Mouse (Mus musculus) myocyte (in vitro differentiated cells): ENCODE measurements around the gene Tanc1.

Source experiments
- CEBPB ChIP-seq: IDR thresholded peaks from 2 replicates; pipeline ENCODE4 v1.6.1; 2011; ENCODE audit warnings: mild to moderate bottlenecking, moderate library complexity; ENCODE audit not compliant: poor library complexity, insufficient read depth, severe bottlenecking
- E2F4 ChIP-seq: IDR thresholded peaks from one replicate; pipeline ENCODE4 v1.6.1; 2011; ENCODE audit warnings: mild to moderate bottlenecking, control low read depth, moderate library complexity; ENCODE audit not compliant: insufficient read depth
- MAX ChIP-seq: IDR thresholded peaks from one replicate; pipeline ENCODE4 v1.6.1; 2011; ENCODE audit warnings: low read depth, mild to moderate bottlenecking, control low read depth
- MYOD1 ChIP-seq, 3 experiments: IDR thresholded peaks; one replicate each; pipeline ENCODE4 v1.6.1; 2011; ENCODE audit warnings: control low read depth in 2 of 3, low read depth in 2 of 3, mild to moderate bottlenecking in 2 of 3, moderate library complexity in 1 of 3; ENCODE audit not compliant: insufficient read length in 2 of 3, control insufficient read depth in 1 of 3
- MYOG ChIP-seq, 3 experiments: IDR thresholded peaks; one replicate each; pipeline ENCODE4 v1.6.1; 2011; ENCODE audit warnings: control low read depth in 2 of 3, low read depth in 2 of 3, mild to moderate bottlenecking in 2 of 3; ENCODE audit not compliant: insufficient read length in 2 of 3, control insufficient read depth in 1 of 3, insufficient read depth in 1 of 3
- POLR2A ChIP-seq: IDR thresholded peaks from one replicate; pipeline ENCODE4 v1.6.1; 2011; ENCODE audit warnings: low read depth, mild to moderate bottlenecking, control low read depth, moderate library complexity; ENCODE audit not compliant: insufficient read length
- POLR2AphosphoS2 ChIP-seq: IDR thresholded peaks from one replicate; pipeline ENCODE4 v1.6.1; 2011; ENCODE audit warnings: low read depth, control low read depth; ENCODE audit not compliant: insufficient read length
- REST ChIP-seq: IDR thresholded peaks from one replicate; pipeline ENCODE4 v1.6.1; 2011; ENCODE audit warnings: mild to moderate bottlenecking, control low read depth, moderate library complexity; ENCODE audit not compliant: insufficient read depth, insufficient read length
- SRF ChIP-seq: IDR thresholded peaks from one replicate; pipeline ENCODE4 v1.6.1; 2011; ENCODE audit warnings: low read depth; ENCODE audit not compliant: control insufficient read depth, insufficient read length
- TCF12 ChIP-seq: IDR thresholded peaks from one replicate; pipeline ENCODE4 v1.6.1; 2011; ENCODE audit warnings: mild to moderate bottlenecking, control low read depth; ENCODE audit not compliant: poor library complexity, insufficient read depth, severe bottlenecking
- USF1 ChIP-seq: IDR thresholded peaks from one replicate; pipeline ENCODE4 v1.6.1; 2011; ENCODE audit warnings: low read depth, mild to moderate bottlenecking, control low read depth, moderate library complexity

DNA sequence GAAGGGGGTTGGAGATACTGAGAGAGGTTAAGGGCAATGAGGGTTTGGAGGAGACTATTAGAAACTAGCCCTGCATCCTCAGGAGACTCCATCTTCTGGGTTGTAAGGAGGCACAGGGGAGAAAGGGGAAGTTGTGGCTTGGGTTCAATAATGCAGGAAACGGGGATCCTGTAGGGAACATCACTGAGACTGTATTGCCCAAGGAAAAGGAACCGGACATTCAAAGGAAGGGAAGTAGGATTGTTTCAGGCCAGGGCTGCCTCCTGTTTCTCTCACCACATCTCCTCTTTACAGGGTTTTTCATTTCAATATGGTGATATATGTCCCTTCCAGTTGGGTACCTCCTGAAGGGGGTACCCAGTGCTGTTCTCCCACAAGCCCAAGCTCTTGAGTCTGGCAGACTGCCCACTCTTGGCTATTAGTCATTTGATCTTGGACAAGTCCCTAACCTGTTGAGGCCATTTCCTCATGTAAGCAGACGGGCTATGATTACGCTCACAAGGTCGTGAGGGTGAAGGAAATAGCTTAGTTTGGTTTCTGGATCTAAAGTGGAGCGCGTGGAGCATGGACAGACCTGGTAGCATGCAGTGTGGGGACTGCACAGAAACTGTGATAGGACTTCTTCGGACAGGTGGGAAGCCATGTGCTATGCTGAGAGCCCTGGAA is 191.0 kb downstream of the Tanc1 start:
- TF ChIP-seq POLR2A, result no peak
- no peak for TF ChIP-seq E2F4
- TF ChIP-seq MYOD1 (IDR thresholded peaks at IDR 0.05; ENCODE audit: control insufficient read depth in 1 of 3, insufficient read length in 2 of 3, low read depth in 2 of 3), result no peak
- no peak for TF ChIP-seq MAX
- TF ChIP-seq SRF, result no peak
- TF ChIP-seq TCF12, result no peak
- TF ChIP-seq CEBPB, result no peak
- TF ChIP-seq USF1, result no peak
- no peak for TF ChIP-seq POLR2AphosphoS2
- TF ChIP-seq MYOG (IDR thresholded peaks at IDR 0.05; ENCODE audit: control insufficient read depth in 1 of 3, insufficient read depth in 1 of 3, insufficient read length in 2 of 3, low read depth in 2 of 3), result no peak
- no peak for TF ChIP-seq REST
